Mouse (Mus musculus) erythroblast, embryonic 14.5 days (primary cell): ENCODE data around the gene Daam1. TPM values are rescaled to one million over a fixed set of nuclear protein-coding genes. Genes with fewer than 3 reads are reported as not detected.

Experiments used
- H3K27me3 ChIP-seq: 2 replicates; pipeline ENCODE4 v1.6.1; 2012; ENCODE audit warnings: inconsistent platforms; ENCODE audit not compliant: control insufficient read depth
- H3K36me3 ChIP-seq: 2 replicates; pipeline ENCODE4 v1.6.1; 2012; ENCODE audit warnings: mild to moderate bottlenecking, inconsistent platforms; ENCODE audit not compliant: control insufficient read depth
- H3K4me1 ChIP-seq: 2 replicates; pipeline ENCODE4 v1.6.1; 2012; ENCODE audit warnings: inconsistent platforms; ENCODE audit not compliant: control insufficient read depth
- H3K4me3 ChIP-seq: replicated peaks from 2 replicates; pipeline ENCODE3; 2012; ENCODE audit warnings: moderate library complexity, mild to moderate bottlenecking, inconsistent platforms
- H3K9me3 ChIP-seq: 2 replicates; pipeline ENCODE4 v1.6.1; 2012; ENCODE audit warnings: low read length, inconsistent platforms, mixed read lengths; ENCODE audit not compliant: control insufficient read depth
- GATA1 ChIP-seq: IDR thresholded peaks from 2 replicates; pipeline ENCODE4 v1.6.1; 2012; ENCODE audit warnings: low read length, inconsistent platforms, mixed read lengths
- TAL1 ChIP-seq: IDR thresholded peaks from 3 replicates; pipeline ENCODE4 v1.6.1; 2012; ENCODE audit warnings: low read length, inconsistent platforms, mixed read lengths
- polyA plus RNA-seq: library from polyadenylated mRNA; stranded (reverse); fragments of >175 nt; gene quantifications from 2 replicates; pipeline ENCODE4 v1.2.3, GENCODE M21; 2012

Daam1 gene
- polyA plus RNA-seq, 1 experiment: 2.2 TPM

DNA sequence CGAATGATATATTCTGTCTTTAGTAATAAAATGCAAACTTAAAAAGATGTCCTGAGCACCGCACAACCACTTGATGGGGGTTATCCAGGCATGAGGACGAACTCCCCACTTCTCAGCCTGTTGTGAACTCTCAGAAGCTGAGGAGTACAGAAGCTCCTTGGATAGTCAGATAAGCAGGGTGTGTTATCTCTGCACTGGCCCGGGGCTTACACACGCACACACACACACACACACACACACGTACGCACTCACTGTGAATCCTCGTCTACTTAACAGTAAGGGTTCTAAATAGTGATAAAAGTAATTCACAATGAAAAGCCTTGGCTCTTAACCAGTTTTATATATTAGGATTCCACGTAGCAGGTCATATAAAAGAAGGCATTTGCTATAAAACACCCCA lies 112.2 kb downstream of the Daam1 start:
- no peaks in the 10 kb centered on the region for H3K27me3 ChIP-seq
- H3K4me1 ChIP-seq: peaks cover 24% of the 10 kb centered on the region
- H3K36me3 ChIP-seq: peaks cover 98% of the 10 kb centered on the region
- no peak overlapping the region for H3K4me3 ChIP-seq
- no peak for TF ChIP-seq TAL1
- no peak for TF ChIP-seq GATA1
- H3K9me3 ChIP-seq: no peaks in the 10 kb centered on the region

DNA sequence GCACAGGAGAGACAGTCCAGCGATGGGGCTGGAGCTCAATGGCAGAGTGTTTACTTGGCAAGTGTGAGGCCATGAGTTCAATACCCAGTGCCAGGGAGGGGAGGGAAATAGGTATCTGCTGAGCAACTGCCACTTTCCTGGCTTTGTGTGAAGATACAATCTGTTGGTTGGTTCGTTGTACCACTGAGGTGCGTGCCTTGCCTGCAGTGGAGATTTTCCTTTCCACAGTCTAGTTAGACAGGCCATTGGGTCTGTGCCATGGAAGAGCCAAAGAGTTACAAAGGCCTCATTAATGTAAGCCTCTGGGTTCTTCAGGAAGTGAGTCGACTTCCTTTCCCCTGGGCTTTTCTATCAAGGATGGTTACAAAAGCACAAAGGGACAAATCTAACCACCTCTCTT lies 112.8 kb downstream of the Daam1 start:
- Histone ChIP-seq H3K27me3 (no peaks in the 10 kb centered on the region), H3K36me3 (peaks cover 98% of the 10 kb centered on the region), H3K4me3 (no peak overlapping the region), H3K9me3 (no peaks in the 10 kb centered on the region), H3K4me1 (peaks cover 24% of the 10 kb centered on the region)
- TF ChIP-seq TAL1 (no peak), GATA1 (no peak)

DNA sequence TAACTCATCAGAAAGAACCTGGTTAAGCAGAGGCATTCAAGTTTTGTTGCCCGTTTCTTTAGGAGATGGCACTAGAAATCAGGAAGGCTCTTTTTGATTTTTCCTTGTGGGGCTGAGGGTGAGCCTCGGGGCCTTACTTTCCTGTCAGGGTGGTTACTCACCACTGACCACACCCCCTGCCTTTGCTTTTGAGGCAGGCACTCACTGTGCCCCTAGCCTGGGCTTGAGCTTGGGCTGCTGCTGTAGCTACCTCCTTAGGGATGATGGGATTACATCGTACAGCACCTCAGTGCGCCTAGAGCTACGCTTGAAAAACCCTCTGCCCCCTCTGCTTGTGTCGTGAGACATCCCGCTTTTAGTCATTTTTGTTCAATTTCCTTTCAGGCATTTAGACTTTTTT lies 115.0 kb downstream of the Daam1 start:
- no peak overlapping the region for H3K4me3 ChIP-seq
- H3K36me3 ChIP-seq: peaks cover 100% of the 10 kb centered on the region
- TF ChIP-seq TAL1: no peak
- no peak for TF ChIP-seq GATA1
- no peaks in the 10 kb centered on the region for H3K9me3 ChIP-seq
- no peaks in the 10 kb centered on the region for H3K27me3 ChIP-seq
- peaks cover 20% of the 10 kb centered on the region for H3K4me1 ChIP-seq

DNA sequence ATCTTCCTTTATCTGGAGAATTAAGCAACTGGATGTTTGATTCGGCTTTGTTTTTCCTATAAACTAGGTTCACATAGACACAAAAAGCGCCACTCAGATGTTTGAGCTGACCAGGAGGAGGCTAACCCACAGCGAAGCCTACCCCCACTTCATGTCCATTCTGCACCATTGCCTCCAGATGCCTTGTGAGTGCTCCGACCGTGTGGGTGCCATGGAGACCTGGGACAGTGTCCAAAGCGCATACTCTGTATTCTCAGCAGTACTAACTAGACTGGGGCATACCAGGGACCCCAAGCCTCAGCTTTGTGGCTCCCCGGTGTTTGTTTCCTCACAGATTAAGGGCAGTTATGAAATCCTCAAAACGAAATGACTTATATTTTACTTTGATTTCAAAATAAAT lies 115.6 kb downstream of the Daam1 start:
- TF ChIP-seq TAL1: no peak
- TF ChIP-seq GATA1: no peak
- Histone ChIP-seq H3K36me3 (peaks cover 100% of the 10 kb centered on the region), H3K27me3 (no peaks in the 10 kb centered on the region)

GRCm38 (mm10) chr12:71948972-71949371 lies 118.1 kb downstream of the Daam1 start:
- Histone ChIP-seq H3K36me3 (peaks cover 100% of the 10 kb centered on the region), H3K4me3 (no peak overlapping the region), H3K4me1 (no peaks in the 10 kb centered on the region), H3K9me3 (no peaks in the 10 kb centered on the region), H3K27me3 (no peaks in the 10 kb centered on the region)
- no peak for TF ChIP-seq GATA1
- TF ChIP-seq TAL1: no peak

More for the DNA sequence above, 115.6 kb downstream of the Daam1 start:
- Histone ChIP-seq H3K4me1 (peaks cover 16% of the 10 kb centered on the region), H3K4me3 (no peak overlapping the region), H3K9me3 (no peaks in the 10 kb centered on the region)

DNA sequence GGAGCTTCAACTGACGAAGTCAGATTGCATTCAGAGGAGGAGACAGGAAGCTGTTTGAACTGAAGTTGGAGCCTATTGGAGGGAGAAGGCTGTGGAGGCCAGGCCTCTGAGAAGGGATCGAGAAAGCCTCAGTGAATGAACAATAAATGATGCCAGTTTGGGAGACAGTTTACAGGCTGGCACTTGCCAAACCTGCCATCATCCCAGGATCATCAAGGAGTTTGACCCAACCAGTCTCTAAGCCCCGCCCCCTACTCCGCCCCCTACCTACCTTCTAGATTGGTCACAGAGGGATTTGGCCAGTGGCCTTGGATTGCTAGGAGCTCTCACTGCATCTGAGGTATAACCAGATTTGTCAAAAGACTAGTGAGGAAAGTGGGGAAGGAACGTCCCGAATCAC lies 118.7 kb downstream of the Daam1 start:
- Histone ChIP-seq H3K27me3 (no peaks in the 10 kb centered on the region), H3K9me3 (no peaks in the 10 kb centered on the region), H3K4me1 (no peaks in the 10 kb centered on the region), H3K36me3 (peaks cover 100% of the 10 kb centered on the region), H3K4me3 (no peak overlapping the region)
- TF ChIP-seq GATA1 (no peak), TAL1 (no peak)

DNA sequence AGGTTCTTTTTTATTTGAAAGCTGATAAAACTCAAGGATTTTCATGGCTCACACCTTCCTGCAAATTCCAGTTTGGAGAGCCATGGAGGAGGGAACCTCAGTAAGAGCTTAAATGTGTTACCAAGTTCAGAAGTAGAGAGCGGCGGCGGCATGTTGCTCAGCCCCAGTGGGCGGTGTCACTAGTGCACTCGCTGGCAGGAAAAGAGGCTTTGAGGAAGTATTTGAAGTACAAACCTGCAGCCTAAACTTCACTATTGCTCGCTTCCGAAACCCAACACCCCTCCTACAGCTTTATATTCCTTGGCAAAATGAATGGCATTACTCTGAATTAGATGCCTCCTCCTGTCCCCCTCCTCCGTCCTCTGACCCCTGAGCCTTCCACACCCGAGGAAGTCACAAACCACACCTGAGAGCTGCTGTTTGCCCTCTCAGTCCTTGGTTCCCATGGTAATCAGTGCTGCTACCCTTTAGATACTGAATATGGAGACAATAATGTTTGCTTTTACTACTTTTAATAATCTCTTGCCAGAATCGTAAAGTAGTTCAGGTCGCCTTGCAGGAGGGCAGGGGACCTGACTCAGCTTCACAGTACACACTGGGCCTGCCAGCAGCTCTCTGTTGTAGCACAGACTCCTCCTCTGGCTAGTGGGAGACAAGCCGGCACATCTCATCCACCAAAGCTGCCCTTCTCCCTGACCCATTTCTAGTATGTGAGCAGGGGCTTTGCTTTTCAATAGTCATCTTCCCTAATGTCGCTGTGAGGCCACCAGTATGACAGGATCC lies 119.4 kb downstream of the Daam1 start:
- Histone ChIP-seq H3K27me3 (no peaks in the 10 kb centered on the region), H3K4me3 (no peak overlapping the region), H3K4me1 (no peaks in the 10 kb centered on the region), H3K36me3 (peaks cover 100% of the 10 kb centered on the region), H3K9me3 (no peaks in the 10 kb centered on the region)
- TF ChIP-seq TAL1 (no peak), GATA1 (no peak)

- Histone ChIP-seq H3K9me3 (no peaks in the 10 kb centered on the region), H3K4me3 (no peak overlapping the region), H3K27me3 (no peaks in the 10 kb centered on the region), H3K4me1 (no peaks in the 10 kb centered on the region), H3K36me3 (peaks cover 100% of the 10 kb centered on the region)
- TF ChIP-seq TAL1 (no peak), GATA1 (no peak)
Measured at GRCm38 (mm10) chr12:71954180-71954935, 123.5 kb downstream of the Daam1 start.

DNA sequence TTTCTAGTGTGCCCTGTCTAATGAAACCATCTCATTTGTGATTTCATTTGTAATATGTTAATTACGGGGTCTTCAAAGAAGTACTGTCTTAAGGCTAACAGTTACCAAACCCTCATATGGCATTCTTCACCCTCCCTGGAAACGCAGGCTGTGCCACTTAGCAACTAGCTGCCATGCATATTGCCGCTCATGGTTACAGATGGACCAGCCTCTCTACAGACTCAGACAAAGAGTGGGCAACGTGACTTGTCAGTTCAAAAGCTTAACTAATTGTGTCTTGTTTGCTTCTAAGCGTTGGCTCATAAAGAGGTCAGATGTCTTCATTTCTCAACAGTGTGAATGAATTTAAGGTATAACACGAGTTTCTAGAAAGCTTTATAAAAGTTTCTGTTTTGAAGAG lies 126.1 kb downstream of the Daam1 start:
- no peaks in the 10 kb centered on the region for H3K27me3 ChIP-seq
- H3K36me3 ChIP-seq: peaks cover 99% of the 10 kb centered on the region
- TF ChIP-seq TAL1 (no peak), GATA1 (no peak)
- no peak overlapping the region for H3K4me3 ChIP-seq
- no peaks in the 10 kb centered on the region for H3K9me3 ChIP-seq
- H3K4me1 ChIP-seq: no peaks in the 10 kb centered on the region
